Mouse (Mus musculus) brown adipose tissue, adult 24 weeks (tissue): Measurements from ENCODE around the gene H3f3a. TPM values are rescaled to one million over a fixed set of nuclear protein-coding genes. Genes with fewer than 3 reads are reported as not detected.

Source experiments
- polyA plus RNA-seq: library from polyadenylated mRNA; stranded (reverse); fragments of >200 nt; gene quantifications from 2 replicates; pipeline ENCODE4 v1.2.4, GENCODE M21; 2012; ENCODE audit not compliant: missing spikeins, insufficient read depth, insufficient read length

The H3f3a gene
- polyA plus RNA-seq, 1 experiment, result 419 TPM

Other genes starting within 250 kb of the H3f3a start
- gene Parp1, start 245.0 kb downstream of the H3f3a start, polyA plus RNA-seq, result 53.1 and 67.8 TPM in 2 replicates
- gene Lin9, start 172.8 kb downstream of the H3f3a start, polyA plus RNA-seq, result 3.4 and 5.9 TPM in 2 replicates
- not detected in 2 replicates for gene Mixl1, start 116.9 kb downstream of the H3f3a start, polyA plus RNA-seq
- 20.8 and 22.1 TPM in 2 replicates for gene Acbd3, start 87.9 kb downstream of the H3f3a start, polyA plus RNA-seq
- gene Sde2, start 37.2 kb upstream of the H3f3a start, polyA plus RNA-seq, result 7.5 TPM in 2 replicates
- not detected in 2 replicates for gene Lefty2, start 79.2 kb upstream of the H3f3a start, polyA plus RNA-seq
- gene Pycr2, start 90.3 kb upstream of the H3f3a start, polyA plus RNA-seq, result 13.3 and 18.2 TPM in 2 replicates
- not detected in 2 replicates for gene Lefty1, start 121.1 kb upstream of the H3f3a start, polyA plus RNA-seq
- gene Tmem63a, start 128.4 kb upstream of the H3f3a start, polyA plus RNA-seq, result 6.1 and 6.3 TPM in 2 replicates
- gene Ephx1, start 207.0 kb upstream of the H3f3a start, polyA plus RNA-seq, result 27.4 and 27.8 TPM in 2 replicates
- not detected in 2 replicates for gene 9130409I23Rik, start 237.3 kb upstream of the H3f3a start, polyA plus RNA-seq